Mouse (Mus musculus): ENCODE data around the gene Zc3h7b.
A peak's percentile ranks its signal among the peaks of the same experiment; 100 is the strongest.

Zc3h7b gene

DNA sequence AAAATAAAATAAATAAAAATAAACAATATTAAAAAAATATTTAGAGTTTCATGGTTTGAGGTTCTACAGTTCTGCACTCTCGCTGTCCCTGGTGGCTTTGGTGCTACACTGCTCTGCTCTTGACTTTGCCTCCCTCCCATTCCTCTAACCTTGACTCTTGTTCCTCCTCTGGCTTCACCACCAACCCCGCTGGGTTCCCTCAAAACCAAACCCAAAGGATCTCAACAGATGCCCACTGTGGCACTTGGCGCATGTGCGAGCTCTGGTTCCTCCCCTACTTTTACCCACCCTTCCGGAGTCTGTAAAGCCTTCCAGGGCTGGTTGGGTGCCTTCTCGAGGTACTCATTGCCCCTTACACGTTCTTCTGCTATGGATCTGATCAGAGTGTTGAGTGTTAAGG, 97.4 kb downstream of the Zc3h7b start:
- no peak for DNase-seq (ENCODE audit: low read depth, low spot score)

DNA sequence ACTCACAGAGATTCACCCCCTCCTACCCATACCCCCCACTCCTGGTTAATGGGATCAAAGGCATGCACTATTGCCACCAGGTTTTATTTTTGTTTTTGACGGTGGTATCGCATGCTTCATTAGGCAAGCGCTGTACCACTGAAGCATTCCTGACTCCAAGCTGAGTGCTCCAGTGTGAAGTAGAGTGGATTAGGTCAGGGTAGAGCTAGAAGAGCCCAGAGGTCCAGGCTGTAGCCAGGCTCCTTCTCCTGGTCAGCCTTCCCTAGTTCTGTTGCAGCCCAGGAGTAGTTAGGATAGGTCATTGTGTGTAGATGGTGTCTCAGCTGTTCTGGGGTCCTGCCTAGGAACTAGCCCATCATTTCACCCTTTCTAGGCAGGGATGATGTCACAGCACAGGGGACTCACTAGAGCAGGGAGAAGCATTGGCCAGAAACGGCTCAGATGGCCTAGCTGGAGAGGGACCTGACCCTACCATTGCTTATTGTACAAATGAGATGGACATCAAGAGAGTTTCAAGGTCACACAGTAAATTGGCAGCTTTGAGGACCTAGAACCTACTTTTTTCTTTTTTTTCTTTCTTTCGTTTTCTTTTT, 100.3 kb downstream of the Zc3h7b start:
- DNase-seq (ENCODE audit: low read depth, low spot score) = no peak

DNA sequence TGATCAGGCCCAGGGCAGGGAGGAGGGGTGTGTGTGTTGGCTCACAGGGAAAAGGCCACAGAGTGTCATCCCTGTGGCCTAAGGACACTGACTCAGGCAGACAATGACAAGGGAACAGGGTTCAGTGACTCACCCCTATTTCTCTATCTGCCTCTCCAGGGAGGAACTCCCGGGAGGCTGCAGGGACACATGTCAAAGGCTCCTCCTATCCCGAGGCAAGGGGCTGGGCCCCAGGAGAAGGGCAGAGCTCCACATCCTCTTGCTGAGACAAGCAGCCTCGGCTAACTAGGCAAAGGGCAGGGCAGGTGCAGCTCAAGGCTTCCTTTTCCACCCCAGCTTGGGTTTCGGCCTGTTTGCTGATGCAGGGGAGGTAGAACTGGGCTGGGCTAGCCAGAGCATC, 100.9 kb downstream of the Zc3h7b start:
- DNase-seq (ENCODE audit: low read depth, low spot score) = peak; percentile 95
